Mouse (Mus musculus) ovary, postnatal 10 days (tissue): ENCODE results near the gene Klc4.

Experiments
- DNase-seq: peaks from one replicate; pipeline ENCODE4 v3.0.0; 2022; ENCODE audit warnings: low spot score

Klc4 gene

DNA sequence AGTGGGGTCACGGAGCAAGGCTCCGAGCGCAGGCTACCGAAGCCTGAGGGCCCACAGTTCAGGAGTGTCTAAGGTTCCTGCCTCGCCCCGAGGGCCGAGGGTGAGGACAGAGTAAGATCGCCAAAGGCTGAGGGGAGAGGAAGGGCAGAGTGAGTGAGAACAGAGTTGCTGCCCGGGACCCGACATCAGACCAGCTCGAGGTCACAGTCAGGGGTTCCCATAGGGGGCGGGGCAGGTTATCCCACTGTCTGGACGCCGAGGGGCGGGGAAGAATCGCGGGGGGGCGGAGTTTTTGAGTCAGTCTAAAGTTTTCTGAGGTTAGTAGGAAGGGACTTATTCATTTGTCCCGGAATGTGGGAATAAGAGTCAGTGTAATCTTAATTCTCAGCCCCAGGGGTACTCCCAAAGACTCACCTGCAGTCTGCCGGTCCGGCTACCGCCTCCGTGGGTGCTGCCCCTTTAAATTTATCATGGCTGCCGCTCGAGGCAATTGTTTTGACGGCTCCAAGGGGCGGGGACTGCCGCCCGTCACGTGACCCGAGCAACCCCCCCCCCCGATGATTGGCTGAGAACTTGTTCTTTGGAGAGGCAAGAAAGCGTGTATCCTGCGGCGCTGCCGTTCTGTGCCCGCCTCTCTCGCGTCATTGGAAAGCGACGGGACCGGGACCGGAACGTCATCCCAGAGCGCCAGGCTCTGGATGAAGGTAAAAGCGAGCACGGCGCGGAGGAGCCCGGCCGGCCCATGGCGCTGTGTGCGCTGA is at the start of gene Klc4, which contains the start of gene Mrpl2:
TSS of gene Klc4 (minus strand) at position 462 of the 761 bp plus-strand sequence.
TSS of gene Mrpl2 (plus strand) at position 669 of the 761 bp plus-strand sequence.
- DNase-seq: peak; percentile 99

DNA sequence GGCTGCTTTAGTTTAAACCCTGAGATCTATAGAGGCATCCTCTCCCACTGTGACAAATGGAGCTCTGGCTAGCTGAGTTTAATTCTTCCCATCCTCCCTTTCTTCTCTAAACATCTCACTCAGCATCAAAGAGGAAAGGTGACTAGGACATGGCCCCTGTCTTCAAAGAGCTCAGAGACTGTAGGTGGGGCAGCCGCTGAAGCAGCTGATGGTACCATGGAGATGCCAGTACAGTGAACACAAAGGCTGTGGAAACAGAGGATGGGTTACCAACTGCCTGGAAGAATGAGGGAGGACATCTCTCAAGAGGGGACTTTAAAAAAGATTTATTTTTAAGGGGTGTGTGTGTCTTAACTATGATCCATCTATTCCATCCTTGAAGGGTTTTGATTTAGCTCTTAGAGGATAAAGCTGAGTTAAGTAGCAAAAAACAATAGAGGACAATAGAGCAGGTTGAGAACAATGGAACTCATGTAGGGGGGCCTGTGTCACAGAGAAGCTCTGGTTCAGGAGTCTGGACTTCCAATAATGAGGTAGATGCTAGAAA is 48.8 kb upstream of the Klc4 start:
- DNase-seq: no peak

DNA sequence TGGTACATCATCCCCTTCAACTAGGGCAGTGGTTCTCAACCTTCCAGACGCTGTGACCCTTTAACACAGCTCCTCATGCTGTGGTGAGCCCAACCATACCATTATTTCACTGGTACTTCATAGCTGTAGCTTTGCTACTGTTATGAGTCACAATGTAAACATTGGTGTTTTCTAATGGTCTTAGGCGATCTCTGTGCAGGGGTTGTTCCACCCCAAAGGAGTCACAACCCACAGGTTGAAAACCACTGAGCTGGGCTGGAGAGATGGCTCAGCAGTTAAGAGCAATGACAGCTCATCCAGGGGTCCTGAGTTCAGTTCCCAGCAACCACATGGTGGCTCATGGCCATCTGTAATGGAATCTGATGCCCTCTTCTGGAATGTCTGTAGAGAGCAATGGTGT is 45.6 kb upstream of the Klc4 start:
- no peak for DNase-seq

DNA sequence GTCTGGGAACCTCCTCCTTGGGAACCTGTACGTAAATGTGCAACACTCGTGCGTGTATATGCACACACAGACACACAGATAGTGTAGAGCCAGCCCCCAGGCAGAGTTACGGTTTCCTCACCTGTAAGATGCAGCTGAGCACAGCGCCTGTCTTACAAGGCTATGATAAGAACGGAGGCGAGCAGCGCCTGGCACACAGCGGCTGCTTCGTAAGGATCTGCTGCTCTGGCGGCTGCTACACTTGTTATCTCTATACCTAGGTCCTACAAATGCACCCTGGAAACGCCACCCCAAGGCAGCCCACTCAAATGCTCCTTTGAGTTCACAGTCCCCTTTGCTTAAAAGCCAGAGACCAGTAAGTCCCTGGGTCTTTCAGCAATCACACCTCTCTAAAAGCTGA is 44.8 kb upstream of the Klc4 start:
- no peak for DNase-seq

DNA sequence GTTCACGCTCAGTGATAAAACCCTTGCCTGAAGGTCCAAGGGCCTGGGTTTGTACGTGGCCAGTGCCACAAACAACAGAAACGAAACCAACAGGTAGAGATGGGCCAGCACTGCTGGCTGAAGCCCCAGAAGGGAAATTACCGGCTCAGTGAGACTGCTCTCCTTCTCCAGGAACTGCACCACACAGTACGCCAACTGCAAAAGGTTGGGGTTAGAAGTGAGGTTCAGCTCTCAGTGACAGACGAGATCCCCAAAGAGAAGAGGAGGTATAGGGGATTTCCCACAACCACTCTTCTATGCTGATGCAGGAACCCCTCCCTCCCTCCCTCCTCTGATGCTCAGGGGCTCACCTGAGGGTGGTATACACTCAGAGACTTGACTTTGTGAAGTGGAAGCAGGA is 40.1 kb upstream of the Klc4 start:
- DNase-seq: no peak

DNA sequence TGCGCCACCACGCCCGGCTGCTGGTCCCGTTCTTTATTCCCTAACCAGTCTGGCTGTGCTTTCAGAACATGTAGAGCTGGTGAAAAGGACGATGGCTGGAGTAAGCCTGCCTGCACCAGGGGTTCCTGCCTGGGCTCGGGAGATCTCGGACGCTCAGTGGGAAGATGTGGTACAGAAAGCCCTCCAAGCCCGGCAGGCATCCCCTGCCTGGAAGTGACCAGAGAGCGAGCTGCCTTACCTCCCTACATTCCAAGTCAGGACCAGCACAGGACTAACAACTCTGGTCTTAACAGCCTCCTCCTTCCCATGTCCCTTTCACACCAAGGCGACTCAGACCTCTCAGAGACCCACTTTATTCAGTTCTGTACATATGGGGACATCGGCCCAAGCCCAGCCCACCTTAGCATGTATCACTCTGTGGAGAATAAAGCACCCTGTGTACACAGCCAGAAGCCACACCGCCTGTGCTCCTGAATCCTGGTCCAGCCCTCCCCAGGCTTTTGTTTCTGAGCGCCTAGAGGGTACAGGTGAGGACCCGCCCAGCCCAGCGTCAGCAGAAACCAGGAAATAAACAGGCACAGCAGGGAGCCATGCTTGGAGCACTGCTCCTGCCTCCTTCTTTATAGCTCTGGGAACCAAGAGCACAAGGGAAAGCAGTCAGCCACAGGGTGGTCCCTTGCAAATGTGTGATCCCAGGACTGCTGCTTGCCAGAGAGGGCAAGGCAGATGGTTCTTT is 37.0 kb upstream of the Klc4 start:
- DNase-seq: no peak

DNA sequence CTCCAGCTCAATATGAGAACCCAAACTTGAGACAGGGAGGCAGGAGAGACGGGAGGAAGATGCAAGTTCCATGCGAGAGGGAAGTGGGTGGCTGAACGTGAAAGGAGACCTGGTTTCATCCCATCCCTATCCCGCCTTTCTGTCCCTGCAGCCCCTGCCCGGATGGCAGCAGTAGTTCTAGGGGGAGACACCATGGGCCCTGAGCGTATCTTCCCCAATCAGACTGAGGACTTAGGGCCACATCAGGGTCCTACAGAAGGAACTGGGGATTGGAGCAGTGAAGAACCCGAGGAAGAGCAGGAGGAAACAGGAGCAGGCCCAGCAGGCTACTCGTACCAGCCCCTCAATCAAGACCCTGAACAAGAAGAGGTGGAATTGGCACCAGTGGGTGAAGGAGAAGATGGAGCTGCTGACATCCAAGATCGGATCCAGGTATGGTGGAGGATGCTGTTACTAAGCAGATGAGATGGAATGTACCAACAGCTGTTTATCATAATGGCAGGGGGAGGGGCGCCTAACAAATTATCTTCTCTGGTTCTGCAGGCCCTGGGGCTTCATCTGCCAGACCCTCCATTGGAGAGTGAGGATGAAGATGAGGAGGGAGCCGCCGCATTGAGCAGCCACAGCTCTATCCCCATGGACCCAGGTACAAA is 35.8 kb upstream of the Klc4 start:
- DNase-seq: no peak

DNA sequence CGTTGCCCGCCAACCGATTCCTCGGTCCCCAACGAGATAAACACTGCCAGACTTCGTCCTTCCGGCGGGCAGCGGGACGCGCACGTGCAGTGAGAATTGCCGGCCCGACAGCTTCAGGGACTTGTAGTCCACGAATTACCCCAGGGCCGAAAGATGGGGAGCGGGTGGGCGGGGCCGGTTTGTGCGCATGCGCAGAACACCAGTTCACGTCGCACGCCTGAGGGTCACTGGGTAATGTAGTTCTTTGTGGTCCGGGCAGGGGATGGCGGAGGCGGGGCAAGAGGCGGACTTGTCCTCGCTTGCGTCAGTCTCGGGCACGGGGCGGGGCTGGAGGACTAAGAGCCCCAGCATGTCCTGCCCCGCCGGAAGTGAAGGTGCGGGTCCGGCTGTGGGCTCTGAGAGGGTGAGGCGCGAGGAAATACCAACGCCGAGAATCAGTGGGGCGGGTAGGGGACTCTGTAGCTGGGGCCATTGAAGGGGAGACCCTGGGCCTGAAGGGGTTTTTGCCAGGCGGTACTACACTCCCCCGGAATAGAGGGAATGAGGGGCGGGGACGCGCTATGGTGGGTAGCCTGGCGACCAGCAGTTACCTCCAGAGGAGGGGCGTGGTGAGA is 35.0 kb upstream of the Klc4 start, which contains the start of gene Klhdc3:
TSS of gene Klhdc3 (minus strand) at position 155 of the 614 bp plus-strand sequence.
- DNase-seq: peak; percentile 77

DNA sequence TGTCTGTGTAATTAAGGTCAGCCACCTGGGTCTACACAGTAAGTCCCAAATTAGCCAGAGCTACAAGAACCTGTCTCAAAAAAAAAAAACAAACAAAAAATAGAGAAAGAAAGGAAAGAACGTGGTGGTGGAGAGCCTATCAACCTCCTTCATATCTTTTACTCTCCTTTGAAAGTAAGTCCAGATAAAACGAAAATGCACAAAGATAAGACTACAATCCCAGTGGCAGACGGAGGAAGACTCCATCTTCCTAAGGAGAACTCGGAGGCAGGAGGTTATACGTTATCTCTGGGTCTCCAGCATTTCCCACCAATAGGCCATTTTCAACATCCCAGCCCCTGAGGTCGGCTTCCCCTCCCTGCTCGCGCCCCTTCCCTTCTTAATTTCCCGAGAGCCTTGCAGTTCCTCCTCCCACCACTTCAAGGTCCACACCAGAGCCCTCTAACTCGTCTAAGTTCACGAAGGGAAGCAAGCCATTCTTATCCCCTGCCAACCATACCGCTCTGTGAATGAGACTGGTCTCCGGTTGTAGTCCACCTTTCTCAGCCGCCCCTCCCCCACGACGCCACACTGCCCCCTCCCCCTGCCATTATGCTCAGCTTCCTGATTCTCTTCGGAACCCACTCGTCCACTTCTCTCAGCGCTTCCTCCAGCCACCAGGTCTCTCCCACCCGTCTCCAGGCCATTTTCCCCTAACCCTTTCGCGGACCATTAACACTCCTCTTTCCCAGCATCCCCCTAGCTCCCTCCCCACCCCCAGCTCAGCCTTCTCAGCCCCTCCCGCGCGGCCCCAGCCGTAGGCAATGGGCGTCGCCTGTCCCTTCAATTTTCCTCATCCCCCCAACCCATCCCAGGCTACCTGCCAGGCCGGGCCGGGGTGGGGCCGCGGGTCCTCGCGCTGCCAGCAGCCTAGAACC is 34.3 kb upstream of the Klc4 start:
- peak; percentile 75 for DNase-seq

DNA sequence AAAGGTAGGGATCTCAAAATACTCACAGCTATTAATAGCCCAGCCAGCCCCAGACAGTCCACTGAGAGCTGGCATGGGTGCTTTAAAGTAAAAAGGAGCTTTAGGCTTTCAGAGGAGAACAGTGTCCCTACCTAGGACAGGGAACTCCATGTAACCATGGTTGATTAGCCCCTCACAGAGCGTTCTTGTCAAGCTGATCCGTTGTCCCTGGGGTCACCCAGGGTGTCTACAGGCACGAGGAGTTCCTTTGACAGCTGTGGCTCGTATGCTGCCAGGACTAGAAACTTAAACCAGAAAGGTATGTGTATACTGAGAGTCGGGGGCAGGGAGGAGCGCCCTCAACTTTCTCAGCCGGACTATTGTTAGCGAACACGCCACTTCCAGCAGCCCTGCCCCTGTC is 33.1 kb upstream of the Klc4 start:
- no peak for DNase-seq

DNA sequence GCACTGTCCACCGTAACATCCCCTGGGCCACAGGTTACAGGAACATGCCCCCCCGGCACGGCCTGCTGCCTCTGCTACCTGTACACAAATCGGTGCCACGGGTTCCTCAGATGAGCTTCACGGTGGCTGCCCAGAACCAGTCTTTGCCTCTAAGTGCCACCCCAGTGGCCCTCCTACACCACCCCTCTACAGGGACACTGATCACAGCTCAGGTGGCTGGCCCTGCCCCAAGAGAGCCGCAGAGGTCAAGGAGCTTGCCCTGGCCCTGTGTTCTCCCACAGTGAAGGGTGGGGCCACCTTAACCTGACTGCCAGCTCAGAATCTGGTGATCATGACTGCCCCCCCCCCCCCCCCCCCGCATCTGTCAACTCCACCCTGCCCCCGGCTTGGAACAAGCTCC is 32.6 kb upstream of the Klc4 start, which contains the start of gene Mea1:
TSS of gene Mea1 (plus strand) at position 378 of the 400 bp plus-strand sequence.
- DNase-seq: no peak

DNA sequence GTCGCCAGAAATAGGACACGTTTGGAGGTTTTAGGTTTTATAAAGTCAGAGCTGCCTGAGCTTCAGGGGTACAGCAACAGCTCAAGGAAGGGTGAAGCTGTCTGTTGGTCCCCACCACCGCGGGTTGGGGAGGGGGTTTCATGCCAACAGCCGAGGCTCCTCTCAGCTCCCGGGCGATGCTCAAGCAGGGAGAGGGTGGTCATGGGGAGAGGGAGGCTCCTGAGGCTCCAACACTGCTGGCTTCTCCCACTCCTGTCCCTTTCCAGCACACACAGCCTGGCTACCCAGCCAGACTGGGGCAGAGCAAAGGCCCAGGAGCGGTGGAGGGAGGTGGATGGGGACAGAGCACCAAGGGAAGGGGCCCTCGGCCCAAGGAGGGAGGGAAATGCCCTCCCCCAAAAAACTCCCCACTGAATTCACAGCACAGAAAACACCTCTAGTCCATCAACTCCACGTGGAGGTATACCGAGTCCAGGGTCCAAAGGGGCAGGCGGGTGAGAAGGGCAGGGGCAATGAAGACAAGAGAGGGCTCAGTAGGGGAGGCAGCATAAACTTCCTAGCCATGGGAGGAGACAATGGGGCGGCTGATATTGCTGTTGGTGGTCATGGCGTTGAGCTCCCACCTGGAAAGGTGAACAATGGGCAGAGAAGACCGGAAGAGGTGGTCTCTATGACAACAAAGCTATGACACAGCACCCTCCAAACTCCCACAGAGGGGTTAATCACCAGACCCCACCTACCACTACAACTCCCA is 28.9 kb upstream of the Klc4 start:
- DNase-seq: no peak

DNA sequence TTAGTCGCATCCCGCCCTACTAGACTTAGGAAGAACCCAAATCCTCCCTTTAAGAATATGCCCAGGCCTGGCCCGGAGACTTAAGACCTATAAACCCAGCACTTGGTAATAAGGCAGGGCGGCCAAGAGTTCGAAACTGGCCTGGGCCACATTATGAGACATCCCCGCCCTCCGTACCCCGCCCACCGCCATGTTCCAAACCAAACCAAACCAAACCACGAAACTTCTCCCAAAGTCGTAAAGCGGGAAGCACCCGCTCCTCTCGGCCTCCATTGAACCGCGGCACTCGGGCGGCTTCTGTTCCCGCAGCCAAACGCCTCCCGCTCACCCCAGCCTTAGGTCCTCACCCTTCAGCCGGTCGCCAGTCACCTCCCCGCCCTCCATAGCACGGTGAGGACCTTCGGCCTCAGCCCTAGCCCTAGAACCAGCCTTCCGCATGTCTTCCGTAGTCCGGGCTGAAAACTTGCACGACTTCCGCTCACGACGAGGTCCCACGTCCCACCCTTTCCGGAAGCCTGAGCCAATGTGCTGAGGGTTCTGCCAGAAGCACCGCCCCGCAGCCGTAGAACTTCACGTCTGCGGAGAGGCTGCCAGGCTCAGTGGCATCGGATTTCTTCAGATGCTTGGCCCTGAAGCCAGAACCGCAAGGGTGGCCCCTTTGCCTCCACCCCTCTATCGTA is 28.2 kb upstream of the Klc4 start, which contains the start of gene Rrp36:
TSS of gene Rrp36 (minus strand) at position 503 of the 680 bp plus-strand sequence.
- peak; percentile 69 for DNase-seq

DNA sequence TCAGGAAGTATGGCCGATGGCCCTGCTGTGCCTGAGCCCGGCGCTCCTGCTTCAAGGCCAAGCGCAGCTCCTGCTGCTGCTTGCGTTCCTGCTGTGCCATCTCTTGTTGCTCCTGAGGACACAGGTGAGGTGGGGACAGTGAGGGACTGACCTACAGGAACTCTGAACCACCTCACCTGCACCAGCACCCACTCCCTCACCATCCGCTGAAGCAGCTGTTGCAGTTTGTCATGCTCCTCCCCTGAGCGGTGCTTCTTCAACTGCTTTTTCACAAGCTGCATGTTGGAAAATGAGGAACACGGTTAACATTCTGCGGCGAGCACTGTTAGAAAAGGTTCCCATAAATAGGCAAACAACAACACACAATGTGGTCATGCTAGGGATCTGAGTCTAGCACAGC is 24.1 kb upstream of the Klc4 start:
- DNase-seq: no peak

DNA sequence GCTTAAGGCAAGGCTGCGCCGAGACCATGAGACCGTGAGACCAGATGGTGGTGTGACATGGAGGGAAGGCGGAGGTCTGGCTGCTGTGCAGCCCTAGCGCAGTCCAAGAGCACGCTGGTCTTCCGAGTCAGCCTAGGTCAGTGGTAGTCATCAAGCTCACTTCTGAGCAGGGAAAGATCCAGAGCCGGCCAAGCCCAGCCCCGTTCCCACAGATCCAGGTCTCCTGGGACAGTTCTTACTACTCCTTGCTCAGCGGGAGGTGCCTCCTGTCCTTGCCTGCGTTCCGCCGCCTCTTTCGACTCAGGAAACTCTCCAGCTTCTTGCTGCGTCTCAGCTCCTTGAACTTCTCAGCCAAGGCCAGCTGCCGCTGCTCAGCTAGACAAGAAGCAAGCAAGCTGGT is 21.9 kb upstream of the Klc4 start:
- DNase-seq: no peak

DNA sequence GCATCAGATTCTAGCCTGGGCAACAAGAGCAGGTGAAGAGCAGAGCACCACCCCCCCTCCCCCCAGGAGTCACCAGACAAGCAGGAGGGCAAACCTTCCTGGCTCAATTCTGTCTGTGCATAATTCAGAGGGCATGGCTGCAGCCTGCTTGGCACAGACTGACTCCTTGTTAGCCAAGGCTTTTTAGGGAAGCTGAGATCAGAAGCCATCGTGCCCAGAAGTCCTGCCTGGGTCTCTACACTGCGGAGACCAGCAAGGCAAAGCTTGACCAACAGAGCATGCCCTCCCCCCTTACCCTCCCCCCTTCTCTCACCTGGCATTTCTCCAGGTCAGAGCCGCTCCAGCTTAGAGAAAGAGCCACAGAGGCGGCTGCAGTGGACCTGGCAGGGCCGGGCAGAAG is 16.9 kb upstream of the Klc4 start:
- no peak for DNase-seq

DNA sequence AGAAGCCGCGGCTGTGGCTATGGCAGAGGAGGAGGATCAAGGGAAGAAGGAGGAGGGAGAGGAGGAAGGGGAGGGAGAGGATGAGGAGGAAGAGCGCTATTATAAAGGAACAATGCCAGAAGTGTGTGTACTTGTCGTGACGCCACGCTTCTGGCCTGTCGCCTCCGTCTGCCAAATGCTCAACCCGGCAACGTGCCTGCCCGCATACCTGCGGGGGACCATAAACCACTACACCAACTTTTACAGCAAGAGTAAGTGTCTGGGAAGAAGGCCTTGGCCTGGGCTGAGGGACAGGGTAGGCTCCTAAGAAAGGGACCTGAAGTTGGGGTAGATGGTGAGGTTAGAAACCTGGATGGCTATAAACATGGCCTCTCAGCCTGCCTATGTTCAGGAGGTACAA is 16.2 kb upstream of the Klc4 start:
- no peak for DNase-seq

DNA sequence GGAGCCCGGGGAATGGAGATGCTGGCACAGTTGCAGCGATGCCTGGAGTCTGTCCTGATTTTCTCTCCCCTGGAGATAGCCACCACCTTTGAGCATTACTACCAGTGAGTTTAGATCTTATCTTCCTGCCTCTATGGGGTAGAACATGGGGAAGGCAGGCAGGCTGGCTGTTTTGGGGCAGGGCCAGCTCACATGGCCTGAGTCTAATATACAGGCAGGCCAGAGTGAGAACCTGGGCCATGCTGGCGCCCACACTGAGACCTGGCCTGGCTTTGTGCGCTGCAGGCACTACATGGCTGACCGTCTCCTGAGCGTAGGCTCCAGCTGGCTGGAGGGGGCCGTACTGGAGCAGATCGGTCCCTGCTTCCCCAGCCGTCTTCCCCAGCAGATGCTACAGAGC is 15.5 kb upstream of the Klc4 start:
- no peak for DNase-seq

DNA sequence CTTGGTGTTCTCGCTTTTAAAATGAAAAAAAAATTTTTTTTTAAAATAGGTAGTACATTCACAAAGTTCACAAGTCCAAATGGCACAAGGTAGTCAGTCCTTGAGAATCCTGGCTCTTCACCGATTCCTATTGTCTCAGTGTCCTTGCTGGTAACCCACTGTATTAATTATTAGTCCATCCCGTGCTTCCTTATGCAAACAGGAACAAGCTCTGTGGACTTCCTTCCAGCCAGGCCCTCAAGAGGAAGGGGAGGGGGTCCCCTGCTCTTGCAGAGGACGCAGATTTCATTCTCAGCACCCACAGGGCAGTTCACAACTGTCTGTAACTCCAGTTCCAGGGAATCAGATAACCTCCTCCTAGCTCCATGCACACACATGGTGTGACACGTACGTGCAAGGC is 10.2 kb upstream of the Klc4 start:
- DNase-seq: no peak
